Mouse (Mus musculus): ENCODE results near the gene Mat2a.

The Mat2a gene

DNA sequence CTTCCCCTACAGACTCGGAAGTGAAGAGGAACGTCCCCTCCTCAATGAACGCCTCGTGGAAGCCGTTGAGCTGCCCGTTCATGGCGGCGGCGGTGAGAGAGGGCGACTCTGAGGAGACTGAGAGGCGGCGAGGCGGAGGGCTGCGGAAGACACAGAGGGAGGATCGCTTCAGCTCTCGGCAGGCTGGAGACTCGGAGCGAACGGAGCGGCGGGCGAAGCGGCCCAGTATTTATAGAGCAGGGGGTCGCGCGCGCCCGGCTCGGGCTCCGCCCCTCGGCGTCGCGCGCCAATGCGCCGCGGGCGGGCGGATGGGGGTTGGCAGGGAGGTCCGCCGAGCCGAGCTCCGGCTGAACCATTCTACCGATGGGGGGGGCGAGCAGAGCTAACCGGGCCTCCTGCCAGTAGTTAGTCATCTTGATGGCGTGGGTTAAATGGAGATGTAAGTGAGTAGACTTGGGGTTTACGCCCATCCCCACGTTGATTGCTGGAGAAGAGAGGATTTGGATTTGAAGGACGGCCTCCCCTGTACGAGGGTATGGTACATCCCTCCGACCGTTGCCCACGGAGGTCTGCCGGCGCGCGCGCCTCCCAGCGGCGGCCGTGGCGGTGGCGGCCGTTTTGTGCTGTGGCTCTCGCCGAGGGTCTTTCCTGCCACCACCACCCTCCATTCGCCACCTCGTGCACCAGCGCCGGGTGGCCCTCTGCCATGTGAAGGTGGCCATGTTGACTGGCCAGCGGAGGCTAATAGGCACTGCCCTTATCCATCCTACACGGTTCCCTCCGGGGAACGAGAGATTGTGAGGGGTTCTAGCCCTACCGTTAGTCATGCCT is at the start of gene Mat2a:
Gene Mat2a, minus strand, starts transcription at position 204 of the 831 bp plus-strand sequence.
- ChIA-PET POLR2A (interaction anchor here (0.5 to 14.2 kb wide), 195 partner anchors 9 to 1086 kb away, joined by 3 to 371 read pairs (median 5); partner anchors contain the start of genes Ggcx (in 4 of the 4), Tgoln1 (in 3 of the 4), Usp39 (in 3 of the 4) and Elmod3 (in 2 of the 4)), CTCF (interaction anchor here (0.5 to 3.0 kb wide), 15 partner anchors 8 to 348 kb away, joined by 3 to 13 read pairs (median 3); partner anchors contain the start of gene Ggcx (in 2 of the 4))

DNA sequence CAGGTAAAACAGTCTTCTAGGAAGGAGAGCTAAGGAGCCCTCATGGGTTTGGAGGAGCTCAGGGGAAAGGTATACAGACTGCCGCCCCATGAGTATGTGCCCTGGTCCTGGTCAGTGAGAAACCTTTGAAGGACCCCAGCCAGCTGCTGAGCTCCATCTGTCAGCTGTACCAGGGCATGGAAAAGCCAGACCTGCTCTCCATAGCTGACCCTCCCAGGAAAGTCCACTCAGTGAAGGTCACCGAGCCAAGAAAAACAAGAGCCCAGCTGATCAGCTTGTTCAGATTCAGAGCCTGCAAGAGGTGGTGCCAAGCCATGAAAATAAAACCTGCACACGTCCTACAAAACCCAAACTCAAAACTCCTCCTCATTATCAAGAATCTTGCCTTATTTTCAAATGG is 49.5 kb upstream of the Mat2a start:
- ChIA-PET POLR2A (interaction anchor here in 3 of 4 experiments (0.6 to 4.4 kb wide), 8 partner anchors 19 to 254 kb away, joined by 3 to 36 read pairs (median 4); partner anchors contain the start of genes Mat2a (in 2 of the 3) and Atoh8 (in 1 of the 3)), CTCF (interaction anchor here in 1 of 4 experiments (0.8 to 1.5 kb wide), 2 partner anchors 40 to 46 kb away, joined by 3 read pairs; no protein-coding TSS in a partner anchor)

DNA sequence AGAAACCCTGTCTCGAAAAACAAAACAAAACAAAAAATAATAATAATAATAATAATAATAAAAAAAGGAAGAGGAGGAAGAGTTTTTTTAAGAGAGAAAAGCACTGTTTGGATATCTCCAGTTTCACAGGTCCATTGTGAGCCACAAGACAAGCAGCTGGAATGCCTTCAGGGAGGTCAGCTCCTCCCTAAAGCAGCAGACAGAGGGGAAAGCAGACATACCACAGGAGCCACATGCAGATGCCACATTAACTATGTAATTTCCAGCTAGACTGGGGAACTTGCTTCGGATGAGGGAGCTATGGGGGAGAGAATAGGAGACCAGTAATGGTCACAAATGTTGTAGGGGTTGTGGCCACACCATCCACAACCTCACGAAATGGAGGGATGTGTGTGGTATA is 47.9 kb upstream of the Mat2a start:
- CTCF ChIA-PET, result interaction anchor here in 2 of 4 experiments (0.6 to 1.5 kb wide), 2 partner anchors 48 to 125 kb away, joined by 3 to 11 read pairs; no protein-coding TSS in a partner anchor

DNA sequence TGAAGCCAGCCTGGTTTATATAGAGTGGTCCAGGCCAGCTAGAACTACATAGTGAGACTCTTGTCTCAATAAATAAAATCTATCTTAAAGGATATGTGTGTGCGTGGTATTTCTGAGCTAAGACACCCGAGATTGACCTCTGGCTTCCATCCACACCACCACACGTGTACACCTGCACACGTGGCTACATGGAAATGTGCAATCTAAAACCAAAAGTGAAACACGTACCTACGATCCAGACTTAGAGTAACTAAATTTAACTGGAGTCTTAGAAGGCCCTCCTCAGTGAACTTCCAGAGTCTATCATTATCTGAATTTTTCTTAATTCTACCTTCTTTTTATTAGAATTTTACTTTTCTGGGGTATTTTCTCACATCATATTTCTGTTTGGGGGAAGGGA is 46.9 kb upstream of the Mat2a start:
- ChIA-PET CTCF (no interaction called here), POLR2A (interaction anchor here in 3 of 4 experiments (0.5 to 4.4 kb wide), 16 partner anchors 10 to 284 kb away, joined by 3 to 36 read pairs (median 4); partner anchors contain the start of genes Mat2a (in 3 of the 3) and Ggcx (in 2 of the 3))

More for the DNA sequence above, 47.9 kb upstream of the Mat2a start:
- POLR2A ChIA-PET, result interaction anchor here in 2 of 4 experiments (0.5 to 4.4 kb wide), 12 partner anchors 9 to 270 kb away, joined by 3 to 36 read pairs (median 5); partner anchors contain the start of gene Mat2a (in 2 of the 2)

DNA sequence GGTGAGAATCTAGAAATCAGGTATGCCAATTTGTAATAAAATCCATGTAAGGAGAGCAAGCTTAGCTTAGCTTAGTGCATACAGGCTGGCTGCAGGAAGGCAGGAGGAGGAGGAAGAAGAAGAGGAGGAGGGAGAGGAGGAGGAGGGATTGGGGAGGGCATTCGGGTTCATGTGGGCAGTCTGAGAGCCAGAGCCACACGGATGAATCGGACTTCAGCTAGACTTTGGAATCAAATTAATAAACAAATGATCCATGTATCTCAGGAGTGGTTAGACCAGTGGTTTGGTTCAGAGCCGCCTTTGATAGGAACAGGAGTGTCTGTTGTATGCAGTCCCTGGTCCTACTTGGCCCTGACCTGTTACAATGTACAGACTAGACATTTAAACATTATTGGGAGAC is 45.5 kb upstream of the Mat2a start:
- ChIA-PET CTCF (no interaction called here), POLR2A (interaction anchor here in 3 of 4 experiments (0.6 to 4.4 kb wide), 13 partner anchors 11 to 71 kb away, joined by 3 to 36 read pairs (median 4); partner anchors contain the start of genes Ggcx (in 2 of the 3) and Mat2a (in 2 of the 3))

DNA sequence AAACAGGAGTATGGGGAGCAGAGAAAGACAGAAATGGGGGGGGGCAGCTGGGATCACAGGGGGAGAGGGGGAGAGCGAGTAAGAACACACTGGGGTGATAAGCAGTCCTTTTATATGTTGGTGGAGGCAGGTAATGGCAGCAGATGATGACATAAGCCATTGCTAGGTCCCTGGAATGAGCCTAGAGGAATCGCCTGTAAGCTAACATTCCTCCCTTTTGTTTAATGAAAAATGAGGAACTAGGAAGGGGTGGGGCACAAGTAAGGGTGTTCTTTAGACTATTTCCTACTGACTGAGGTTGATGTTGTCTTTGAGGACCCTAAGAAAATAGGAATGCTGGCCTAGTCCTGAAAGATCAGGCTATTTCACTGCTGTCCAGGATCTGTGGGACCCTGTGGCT is 42.8 kb upstream of the Mat2a start:
- POLR2A ChIA-PET, result interaction anchor here (0.7 to 3.8 kb wide), 9 partner anchors 9 to 101 kb away, joined by 3 to 34 read pairs (median 4); partner anchors contain the start of gene Mat2a (in 2 of the 4)
- CTCF ChIA-PET, result interaction anchor here in 2 of 4 experiments (0.7 to 0.8 kb wide), 2 partner anchors 52 to 53 kb away, joined by 3 read pairs; no protein-coding TSS in a partner anchor

DNA sequence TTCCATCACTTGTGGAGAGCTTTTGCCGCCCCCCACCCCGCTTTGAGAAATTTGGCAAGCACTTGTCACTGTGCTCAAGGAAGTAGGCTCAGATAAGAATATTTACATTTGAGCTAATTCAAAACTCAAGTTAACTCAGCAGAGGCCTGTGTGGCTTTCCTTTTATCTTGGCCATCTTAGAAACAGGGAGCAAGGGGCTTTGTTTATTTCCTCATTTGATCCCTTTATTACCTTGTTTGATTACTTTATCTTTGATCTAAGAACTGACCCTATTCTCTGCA is 41.0 kb upstream of the Mat2a start:
- CTCF ChIA-PET, result no interaction called here
- POLR2A ChIA-PET, result interaction anchor here (0.8 to 3.8 kb wide), 16 partner anchors 11 to 69 kb away, joined by 3 to 34 read pairs (median 4); partner anchors contain the start of gene Mat2a (in 2 of the 4)

DNA sequence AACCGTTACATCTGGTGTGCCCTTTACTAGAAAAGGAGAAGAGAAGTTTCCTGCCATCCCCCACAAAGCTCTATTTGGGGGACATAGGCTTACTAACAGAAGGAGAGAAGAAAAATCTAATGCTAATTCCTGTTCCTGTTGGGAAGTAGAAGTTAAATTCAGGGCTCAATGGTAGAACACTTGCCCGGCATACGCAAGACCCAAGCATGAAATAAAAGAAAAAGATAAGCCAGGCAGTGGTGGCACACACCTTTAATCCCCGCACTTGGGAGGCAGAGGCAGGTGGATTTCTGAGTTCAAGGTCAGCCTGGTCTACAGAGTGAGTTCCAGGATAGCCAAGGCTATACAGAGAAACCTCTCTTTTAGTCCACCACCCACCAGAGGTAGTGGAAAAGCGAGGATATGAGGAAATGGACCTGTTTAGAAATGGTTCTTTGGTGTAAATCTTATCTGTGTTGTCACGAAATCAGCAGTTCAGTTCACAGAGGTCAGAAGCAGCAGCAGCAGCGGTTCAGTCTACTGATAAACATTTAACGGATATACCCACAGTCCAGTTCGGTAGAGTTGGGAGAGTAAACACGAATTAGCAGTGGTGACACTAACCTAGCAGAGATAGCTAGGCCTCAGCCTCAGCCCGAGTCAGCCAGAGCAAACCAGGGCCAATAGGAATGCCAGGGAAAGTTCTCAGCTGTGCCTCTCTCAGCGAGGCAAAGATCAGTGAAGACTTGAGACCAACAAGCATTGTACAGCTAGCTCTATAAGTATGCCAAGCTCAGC is 40.5 kb upstream of the Mat2a start:
- ChIA-PET POLR2A (interaction anchor here in 3 of 4 experiments (0.8 to 3.8 kb wide), 17 partner anchors 12 to 70 kb away, joined by 3 to 34 read pairs (median 4); partner anchors contain the start of gene Mat2a (in 2 of the 3)), CTCF (interaction anchor here in 1 of 4 experiments (0.6 kb wide), 1 partner anchor 20 kb away, joined by 3 read pairs; no protein-coding TSS in a partner anchor)

DNA sequence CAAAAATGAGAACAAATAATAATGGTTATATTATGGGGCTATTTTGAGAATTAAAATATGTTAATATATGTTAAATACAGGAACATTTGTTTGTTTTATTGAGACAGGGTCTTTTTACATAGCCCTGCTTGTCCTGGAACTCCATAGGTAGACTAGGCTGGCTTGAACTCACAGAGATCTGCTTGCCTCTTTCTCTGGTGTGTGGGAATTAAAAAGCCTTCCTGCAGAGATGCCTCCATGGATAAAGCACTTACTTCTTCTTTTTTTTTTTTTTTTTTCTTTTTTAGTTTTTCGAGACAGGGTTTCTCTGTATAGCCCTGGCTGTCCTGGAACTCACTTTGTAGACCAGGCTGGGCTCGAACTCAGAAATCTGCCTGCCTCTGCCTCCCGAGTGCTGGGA is 39.3 kb upstream of the Mat2a start:
- POLR2A ChIA-PET, result interaction anchor here in 2 of 4 experiments (1.0 to 3.8 kb wide), 4 partner anchors 16 to 46 kb away, joined by 3 to 34 read pairs (median 4); partner anchors contain the start of gene Mat2a (in 1 of the 2)
- CTCF ChIA-PET, result interaction anchor here in 1 of 4 experiments (0.7 kb wide), 1 partner anchor 76 kb away, joined by 3 read pairs; no protein-coding TSS in a partner anchor

DNA sequence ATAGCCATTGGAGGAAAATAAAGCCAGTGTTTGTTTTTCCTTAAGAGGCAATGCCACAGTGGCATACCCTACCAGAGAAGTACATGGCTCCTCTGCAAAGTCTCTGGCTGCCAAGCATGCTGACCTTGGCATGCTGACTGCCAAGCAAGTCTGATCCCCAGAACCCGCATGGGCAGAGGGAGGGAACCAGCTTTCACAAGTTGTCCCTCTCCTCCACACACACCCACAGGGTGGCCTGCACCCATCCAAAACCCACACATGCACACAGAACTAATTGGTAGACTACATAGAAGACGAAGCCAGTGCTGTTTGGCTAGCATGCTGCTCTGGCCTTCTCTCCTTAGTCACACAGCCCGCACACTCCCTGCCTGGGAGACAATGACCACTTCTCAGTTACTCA is 38.3 kb upstream of the Mat2a start:
- ChIA-PET POLR2A (interaction anchor here in 1 of 4 experiments (1.2 to 3.0 kb wide), 2 partner anchors 38 to 45 kb away, joined by 3 to 12 read pairs; partner anchors contain the start of gene Mat2a), CTCF (interaction anchor here in 1 of 4 experiments (0.7 kb wide), 1 partner anchor 57 kb away, joined by 3 read pairs; no protein-coding TSS in a partner anchor)

DNA sequence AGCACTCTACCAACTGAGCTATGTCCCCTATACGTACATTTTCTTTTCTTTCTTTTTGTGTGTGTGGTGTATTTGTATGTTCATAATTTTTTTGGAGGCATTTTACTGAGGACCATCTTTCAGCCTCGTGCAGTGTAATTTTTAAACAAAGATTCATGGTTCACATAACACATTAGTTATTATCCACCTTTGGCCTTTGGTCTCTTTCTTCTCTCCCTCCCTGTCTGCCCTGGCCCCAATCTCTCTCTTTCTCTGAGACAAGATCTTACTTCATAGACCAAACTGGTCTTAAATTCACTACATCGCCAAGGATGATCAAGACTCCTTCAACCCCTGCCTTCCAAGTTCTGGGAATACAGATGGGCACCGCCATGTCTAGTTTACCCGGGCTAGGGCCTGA is 37.5 kb upstream of the Mat2a start:
- ChIA-PET CTCF (no interaction called here), POLR2A (interaction anchor here in 1 of 4 experiments (3.0 kb wide), 1 partner anchor 38 kb away, joined by 12 read pairs; the partner anchor contains the start of gene Mat2a)

DNA sequence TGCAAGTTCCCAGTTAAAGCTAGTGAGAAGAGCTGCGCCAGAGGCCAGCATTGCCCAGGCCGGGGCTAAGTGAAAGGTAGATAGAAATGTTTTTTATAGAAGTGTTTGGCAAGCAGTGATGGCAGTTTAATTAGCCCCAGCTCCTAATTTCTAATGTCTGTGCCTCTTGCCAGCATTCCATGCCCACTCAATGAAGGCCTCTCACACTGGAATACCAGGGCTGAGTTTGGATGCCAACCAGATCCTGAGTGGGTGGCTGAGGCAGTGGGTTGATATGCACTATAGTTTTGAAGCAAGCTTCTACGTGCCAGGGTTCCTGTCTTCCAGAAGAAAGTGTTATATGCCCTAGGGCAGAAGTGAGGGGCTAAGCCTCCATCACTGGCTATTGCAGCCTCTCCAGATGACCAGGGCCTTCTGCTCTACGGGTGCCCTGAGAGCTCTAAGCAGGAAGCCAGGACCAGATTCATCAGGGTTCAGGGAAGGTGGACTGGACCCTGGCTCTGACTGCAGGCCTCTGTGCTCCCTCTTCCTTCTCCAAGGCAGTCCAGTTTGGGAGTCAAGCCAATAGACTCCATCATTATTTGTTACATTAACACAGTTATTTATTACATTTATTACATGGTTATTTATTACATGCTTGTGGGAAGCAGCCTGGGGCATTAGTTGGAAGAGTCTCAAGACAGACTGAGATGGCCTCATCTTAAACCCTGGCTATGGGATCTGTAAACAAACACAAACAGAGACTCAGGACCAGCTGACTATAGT is 36.0 kb upstream of the Mat2a start:
- CTCF ChIA-PET, result interaction anchor here in 1 of 4 experiments (1.0 kb wide), 1 partner anchor 54 kb away, joined by 3 read pairs; no protein-coding TSS in a partner anchor
- POLR2A ChIA-PET, result interaction anchor here in 2 of 4 experiments (0.6 to 3.7 kb wide), 4 partner anchors 18 to 37 kb away, joined by 3 to 23 read pairs (median 8); partner anchors contain the start of gene Mat2a (in 2 of the 2)

DNA sequence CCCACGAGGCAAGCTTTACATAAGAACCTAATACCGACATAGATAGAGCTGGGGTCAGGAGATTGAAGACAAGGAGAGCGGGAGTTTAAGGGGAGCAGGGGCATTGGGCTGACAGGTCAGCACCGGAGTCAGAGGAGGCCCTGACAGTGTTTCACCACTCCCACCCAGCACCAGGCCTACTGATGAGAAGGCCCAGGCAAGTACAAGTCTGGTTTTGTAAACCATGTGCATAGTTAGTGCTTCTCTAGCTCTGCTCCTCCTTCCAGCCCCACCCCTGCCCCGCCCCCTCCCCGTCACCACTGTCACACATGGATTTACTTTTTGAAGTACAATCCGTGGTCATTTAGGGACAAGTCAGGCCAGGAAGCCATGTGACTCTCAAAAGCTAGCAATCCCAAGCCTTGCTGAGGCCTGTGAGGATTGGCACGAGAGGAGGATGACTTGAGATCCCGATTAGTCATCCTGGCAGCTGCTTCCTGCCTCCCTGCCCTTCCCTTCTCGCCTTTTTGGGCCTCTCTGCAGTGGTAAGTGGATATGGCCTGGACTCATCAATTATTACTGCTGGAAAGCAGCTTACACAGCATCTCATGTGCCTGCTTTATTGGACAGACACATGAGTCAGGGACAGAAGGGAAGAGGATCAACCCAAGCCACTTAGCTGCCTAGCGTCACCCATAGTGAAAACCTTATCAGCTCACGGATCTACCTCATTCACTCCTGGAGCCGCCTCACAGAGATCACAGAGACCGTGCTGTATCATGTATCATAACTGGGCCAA is 34.1 kb upstream of the Mat2a start:
- POLR2A ChIA-PET, result interaction anchor here (0.6 to 3.7 kb wide), 23 partner anchors 9 to 172 kb away, joined by 3 to 23 read pairs (median 4); partner anchors contain the start of gene Mat2a (in 3 of the 4)
- CTCF ChIA-PET, result interaction anchor here in 3 of 4 experiments (0.6 to 1.5 kb wide), 6 partner anchors 61 to 351 kb away, joined by 3 to 5 read pairs (median 3); no protein-coding TSS in a partner anchor

DNA sequence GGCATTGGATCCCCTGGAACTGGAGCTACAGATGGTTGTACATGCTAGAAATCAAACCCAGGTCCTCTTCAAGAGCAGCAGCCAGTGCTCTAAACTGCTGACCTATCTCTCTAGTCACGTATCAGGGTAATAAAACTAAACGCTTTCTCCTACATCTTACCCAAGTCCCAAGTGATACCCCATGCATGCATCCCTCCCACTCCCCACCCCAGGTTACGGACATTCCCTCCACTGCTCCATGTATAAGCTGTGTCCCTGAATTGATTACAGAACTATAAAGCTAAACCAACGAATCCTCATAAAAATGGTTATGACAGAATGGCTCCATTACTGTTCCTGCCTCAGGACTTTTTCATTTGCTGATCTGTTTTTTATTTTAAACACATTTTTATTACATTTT is 26.8 kb upstream of the Mat2a start:
- ChIA-PET CTCF (interaction anchor here in 2 of 4 experiments (0.7 to 1.5 kb wide), 2 partner anchors 52 to 131 kb away, joined by 4 to 11 read pairs; partner anchors contain the start of gene Ggcx (in 1 of the 2)), POLR2A (interaction anchor here in 3 of 4 experiments (1.3 to 6.8 kb wide), 6 partner anchors 12 to 52 kb away, joined by 3 to 62 read pairs (median 8); partner anchors contain the start of genes Mat2a (in 2 of the 3) and Ggcx (in 1 of the 3))

DNA sequence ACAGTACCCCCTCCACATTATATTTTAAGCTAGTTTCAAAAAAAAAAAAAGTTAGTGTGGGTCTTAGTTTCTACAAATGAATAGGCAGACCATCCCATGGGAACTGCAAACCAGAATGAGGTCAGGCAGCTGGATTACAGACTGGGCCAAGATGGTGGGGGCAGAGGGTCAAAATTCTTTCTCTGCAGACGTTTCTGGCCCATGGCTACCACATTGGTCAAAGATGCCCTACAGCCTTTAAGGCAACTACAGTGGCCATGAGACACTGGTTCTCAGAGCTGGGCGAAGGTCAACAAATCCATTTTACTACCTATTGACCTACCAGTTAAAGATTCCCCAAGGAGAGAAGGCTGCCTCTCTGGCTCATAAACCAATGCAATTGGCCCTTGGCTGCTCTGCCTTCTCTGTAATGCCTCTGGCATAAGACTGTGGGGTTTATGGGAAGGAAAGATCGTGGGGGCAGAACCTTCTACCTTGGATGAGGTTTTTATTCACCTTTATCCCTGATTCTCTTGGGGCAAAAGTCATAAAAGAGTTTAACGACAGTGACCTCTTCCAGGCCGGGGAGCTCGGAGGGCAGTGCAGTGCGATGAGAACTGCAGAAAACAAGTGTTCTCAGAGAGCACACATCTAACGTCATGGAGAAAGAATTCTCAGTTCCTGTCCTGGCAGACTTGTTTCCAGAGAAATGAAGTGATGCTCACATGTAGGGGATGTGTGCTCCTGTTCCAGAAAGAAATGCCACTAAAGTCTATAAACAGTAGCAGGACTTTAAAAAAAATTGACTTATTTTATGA is 26.2 kb upstream of the Mat2a start:
- ChIA-PET CTCF (interaction anchor here in 1 of 4 experiments (1.5 kb wide), 1 partner anchor 52 kb away, joined by 4 read pairs; the partner anchor contains the start of gene Ggcx), POLR2A (interaction anchor here (0.5 to 6.8 kb wide), 8 partner anchors 12 to 157 kb away, joined by 3 to 62 read pairs (median 3); partner anchors contain the start of gene Mat2a (in 2 of the 4))
